Mouse (Mus musculus): ENCODE measurements at regions not wholly inside any gene's neighbourhood (a gene's known extent, or its start where the extent isn't known, plus 50 kb on each side); places are given as distances from the start of the nearest gene placed in this dataset.

GRCm38 (mm10) chr11:18558665-18559064, 460.1 kb downstream of the Meis1 start:
- Histone ChIP-seq H3K9ac (no peak overlapping the region), H3K4me3 (replicated peaks) (no peak overlapping the region), H3K36me3 (no peaks in the 10 kb centered on the region), H3K4me2 (no peak overlapping the region), H3K27me3 (replicated peaks) (no peaks in the 10 kb centered on the region), H3K9me3 (no peaks in the 10 kb centered on the region), H3K4me1 (no peaks in the 10 kb centered on the region), H3K27ac (no peak overlapping the region)
- no peak for ATAC-seq (ENCODE audit: insufficient read depth, low FRiP score, low read depth)
- WGBS = 19% methylated on average over 4 of the region's 4 CpGs

- Histone ChIP-seq H3K4me2 (no peak overlapping the region), H3K27me3 (replicated peaks) (no peaks in the 10 kb centered on the region), H3K4me3 (replicated peaks) (no peak overlapping the region), H3K4me1 (no peaks in the 10 kb centered on the region), H3K27ac (no peak overlapping the region; the same call in 1 of the 2 replicates), H3K9me3 (no peaks in the 10 kb centered on the region), H3K36me3 (no peaks in the 10 kb centered on the region), H3K9ac (no peak overlapping the region)
- WGBS = 41% methylated on average over 2 of the region's 2 CpGs
- ATAC-seq (ENCODE audit: insufficient read depth, low FRiP score, low read depth) = no peak
Observed at GRCm38 (mm10) chr11:18535592-18535857, 483.3 kb downstream of the Meis1 start.

GRCm38 (mm10) chr11:18534807-18535591, 483.8 kb downstream of the Meis1 start:
- WGBS = 50% methylated on average over 7 of the region's 7 CpGs
- H3K4me3 ChIP-seq (replicated peaks) = no peak overlapping the region
- H3K9ac ChIP-seq = no peak overlapping the region
- H3K27ac ChIP-seq = peak overlapping the region; percentile 69; the same call in 1 of the 2 replicates
- H3K9me3 ChIP-seq = no peaks in the 10 kb centered on the region
- no peaks in the 10 kb centered on the region for H3K36me3 ChIP-seq
- ATAC-seq (ENCODE audit: insufficient read depth, low FRiP score, low read depth) = no peak
- H3K27me3 ChIP-seq (replicated peaks) = no peaks in the 10 kb centered on the region
- no peak overlapping the region for H3K4me2 ChIP-seq
- H3K4me1 ChIP-seq = no peaks in the 10 kb centered on the region

- no peaks in the 10 kb centered on the region for H3K27me3 ChIP-seq (replicated peaks)
- no peaks in the 10 kb centered on the region for H3K4me1 ChIP-seq
- H3K36me3 ChIP-seq = no peaks in the 10 kb centered on the region
- WGBS = 46% methylated on average over 2 of the region's 2 CpGs
- H3K27ac ChIP-seq = no peak overlapping the region
- no peaks in the 10 kb centered on the region for H3K9me3 ChIP-seq
- no peak overlapping the region for H3K4me2 ChIP-seq
- H3K4me3 ChIP-seq (replicated peaks) = no peak overlapping the region
- H3K9ac ChIP-seq = no peak overlapping the region
- no peak for ATAC-seq (ENCODE audit: insufficient read depth, low FRiP score, low read depth)
Observed at GRCm38 (mm10) chr11:18531264-18532110, 487.3 kb downstream of the Meis1 start.

- no peak overlapping the region for H3K9ac ChIP-seq
- no peak overlapping the region for H3K27ac ChIP-seq
- no peaks in the 10 kb centered on the region for H3K4me1 ChIP-seq
- no peak overlapping the region for H3K4me3 ChIP-seq (replicated peaks)
- no peaks in the 10 kb centered on the region for H3K9me3 ChIP-seq
- 41% methylated on average over 4 of the region's 4 CpGs for WGBS
- no peaks in the 10 kb centered on the region for H3K27me3 ChIP-seq (replicated peaks)
- no peaks in the 10 kb centered on the region for H3K36me3 ChIP-seq
- H3K4me2 ChIP-seq = no peak overlapping the region
- peak; percentile 43; the same call in 1 of the 2 replicates for ATAC-seq (ENCODE audit: insufficient read depth, low FRiP score, low read depth)
Observed at GRCm38 (mm10) chr11:18528568-18528967, 490.2 kb downstream of the Meis1 start.

GRCm38 (mm10) chr11:18495108-18495757, 523.6 kb downstream of the Meis1 start:
- Histone ChIP-seq H3K9ac (no peak overlapping the region), H3K4me2 (no peak overlapping the region), H3K27ac (no peak overlapping the region), H3K9me3 (no peaks in the 10 kb centered on the region), H3K4me1 (no peaks in the 10 kb centered on the region), H3K27me3 (replicated peaks) (no peaks in the 10 kb centered on the region), H3K4me3 (replicated peaks) (no peak overlapping the region), H3K36me3 (no peaks in the 10 kb centered on the region)
- no peak for ATAC-seq (ENCODE audit: insufficient read depth, low FRiP score, low read depth)
- 80% methylated on average over 6 of the region's 6 CpGs for WGBS

- ATAC-seq (ENCODE audit: insufficient read depth, low FRiP score, low read depth) = no peak
- WGBS = 75% methylated on average over 5 of the region's 5 CpGs
- no peaks in the 10 kb centered on the region for H3K27me3 ChIP-seq (replicated peaks)
- no peaks in the 10 kb centered on the region for H3K9me3 ChIP-seq
- H3K4me1 ChIP-seq = no peaks in the 10 kb centered on the region
- no peaks in the 10 kb centered on the region for H3K36me3 ChIP-seq
- H3K4me2 ChIP-seq = no peak overlapping the region
- no peak overlapping the region for H3K27ac ChIP-seq
- no peak overlapping the region for H3K4me3 ChIP-seq (replicated peaks)
- H3K9ac ChIP-seq = no peak overlapping the region
Observed at GRCm38 (mm10) chr11:18493981-18494380, 524.8 kb downstream of the Meis1 start.

- Histone ChIP-seq H3K9me3 (no peaks in the 10 kb centered on the region), H3K4me2 (no peak overlapping the region), H3K9ac (no peak overlapping the region), H3K27ac (no peak overlapping the region), H3K27me3 (replicated peaks) (no peaks in the 10 kb centered on the region), H3K36me3 (no peaks in the 10 kb centered on the region), H3K4me1 (no peaks in the 10 kb centered on the region), H3K4me3 (replicated peaks) (no peak overlapping the region)
- ATAC-seq (ENCODE audit: insufficient read depth, low FRiP score, low read depth) = no peak
- 44% methylated on average over 2 of the region's 2 CpGs for WGBS
Observed at GRCm38 (mm10) chr11:18493086-18493485, 525.7 kb downstream of the Meis1 start.

- H3K4me3 ChIP-seq (replicated peaks) = no peak overlapping the region
- ATAC-seq (ENCODE audit: insufficient read depth, low FRiP score, low read depth) = no peak
- no peak overlapping the region for H3K27ac ChIP-seq
- no peaks in the 10 kb centered on the region for H3K27me3 ChIP-seq (replicated peaks)
- no peak overlapping the region for H3K9ac ChIP-seq
- H3K36me3 ChIP-seq = no peaks in the 10 kb centered on the region
- WGBS = 57% methylated on average over 9 of the region's 9 CpGs
- H3K9me3 ChIP-seq = no peaks in the 10 kb centered on the region
- H3K4me2 ChIP-seq = no peak overlapping the region
- H3K4me1 ChIP-seq = no peaks in the 10 kb centered on the region
Observed at GRCm38 (mm10) chr11:18489517-18490256, 529.1 kb downstream of the Meis1 start.

GRCm38 (mm10) chr11:18478841-18479240, 525.2 kb upstream of the Etaa1 start:
- H3K4me3 ChIP-seq (replicated peaks) = no peak overlapping the region
- H3K9me3 ChIP-seq = no peaks in the 10 kb centered on the region
- no peak for ATAC-seq (ENCODE audit: insufficient read depth, low FRiP score, low read depth)
- H3K4me2 ChIP-seq = no peak overlapping the region
- H3K9ac ChIP-seq = no peak overlapping the region
- no peak overlapping the region for H3K27ac ChIP-seq
- no peaks in the 10 kb centered on the region for H3K36me3 ChIP-seq
- H3K27me3 ChIP-seq (replicated peaks) = no peaks in the 10 kb centered on the region
- no peaks in the 10 kb centered on the region for H3K4me1 ChIP-seq

- Histone ChIP-seq H3K9me3 (no peaks in the 10 kb centered on the region), H3K36me3 (no peaks in the 10 kb centered on the region), H3K4me3 (replicated peaks) (no peak overlapping the region), H3K9ac (no peak overlapping the region), H3K27me3 (replicated peaks) (no peaks in the 10 kb centered on the region), H3K4me1 (no peaks in the 10 kb centered on the region), H3K27ac (no peak overlapping the region), H3K4me2 (no peak overlapping the region)
- 55% methylated on average over 3 of the region's 3 CpGs for WGBS
- no peak for ATAC-seq (ENCODE audit: insufficient read depth, low FRiP score, low read depth)
Observed at GRCm38 (mm10) chr11:18451271-18451670, 497.6 kb upstream of the Etaa1 start.
